Mouse (Mus musculus) stomach, embryonic 16.5 days (tissue): Measurements from ENCODE around the gene Cd36. TPM values are rescaled to one million over a fixed set of nuclear protein-coding genes. Genes with fewer than 3 reads are reported as not detected.

Source experiments
- polyA plus RNA-seq: library from polyadenylated mRNA; unstranded; fragments of >200 nt; fragmentation: Nextera tagmentation; extraction: Ambion mirVana; gene quantifications from 2 replicates; pipeline ENCODE4 v1.2.1, GENCODE M21; 2015

The Cd36 gene
- polyA plus RNA-seq, 1 experiment from 2014 or later, result 41.0 TPM

Other genes starting within 250 kb of the Cd36 start
- gene Gnat3, start 73.7 kb upstream of the Cd36 start, polyA plus RNA-seq, result not detected in 2 replicates